Mouse (Mus musculus): ENCODE measurements around the gene Ntng1. TPM values are rescaled to one million over a fixed set of nuclear protein-coding genes. Genes with fewer than 3 reads are reported as not detected.
"Not testable (repeated sequence)": the region's sequence is repeated elsewhere in the genome, so short reads cannot be mapped to it uniquely, and the experiment has no call there.

Gene Ntng1
- polyA plus RNA-seq, 1 experiment from 2014 or later, result 2.2 TPM

DNA sequence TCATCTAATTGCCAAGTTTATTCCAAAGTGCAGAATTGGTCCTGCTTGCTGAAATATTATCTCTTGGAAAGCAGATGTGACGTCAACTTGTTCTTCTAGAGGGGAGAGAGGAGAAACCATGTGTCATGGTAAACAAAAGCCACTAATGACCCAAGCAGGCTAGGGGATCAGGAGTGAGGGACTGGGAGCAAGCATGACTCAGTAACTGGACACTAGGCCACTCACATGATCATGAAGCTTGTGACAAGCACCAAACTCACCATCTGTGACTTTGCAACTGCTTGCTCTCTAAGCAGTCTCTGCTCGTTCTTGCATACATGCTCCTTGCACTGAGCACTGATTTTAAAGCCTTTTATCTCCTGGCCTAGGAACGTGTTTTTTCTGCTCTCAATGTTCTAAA is 340.2 kb downstream of the Ntng1 start:
- Histone ChIP-seq H3K4me3 (replicated peaks) (no peak overlapping the region), H3K27ac (no peak overlapping the region), H3K27me3 (replicated peaks) (no peaks in the 10 kb centered on the region), H3K36me3 (no peaks in the 10 kb centered on the region), H3K4me2 (replicated peaks) (no peak overlapping the region), H3K9me3 (no peaks in the 10 kb centered on the region), H3K4me1 (replicated peaks) (no peaks in the 10 kb centered on the region), H3K9ac (no peak overlapping the region)
- WGBS, result 59% methylated on average over 3 of the region's 3 CpGs
- ATAC-seq, result no peak

DNA sequence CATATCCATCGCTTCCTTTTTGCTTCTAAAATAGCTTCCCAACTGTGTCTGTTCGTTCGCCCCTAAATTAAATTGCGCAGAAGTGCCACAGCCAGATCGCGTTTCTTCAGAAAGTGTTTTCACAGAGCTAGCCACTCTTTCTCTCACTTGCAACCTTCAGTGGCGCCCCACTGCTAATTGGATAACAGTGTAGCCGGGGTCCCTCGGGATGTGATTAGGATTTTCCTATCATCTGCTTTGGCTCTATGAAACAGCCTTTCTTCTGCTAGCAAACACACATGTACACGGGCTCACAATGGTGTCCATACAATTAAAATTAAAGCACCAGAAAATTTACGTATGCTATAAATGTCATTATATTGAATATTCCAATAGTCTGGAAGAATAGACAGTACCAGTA is 346.5 kb downstream of the Ntng1 start:
- no peak overlapping the region for H3K27ac ChIP-seq
- no peak overlapping the region for H3K4me2 ChIP-seq (replicated peaks)
- H3K4me1 ChIP-seq (replicated peaks), result no peaks in the 10 kb centered on the region
- no peaks in the 10 kb centered on the region for H3K27me3 ChIP-seq (replicated peaks)
- no peaks in the 10 kb centered on the region for H3K36me3 ChIP-seq
- WGBS, result 84% methylated on average over 11 of the region's 11 CpGs
- no peak overlapping the region for H3K9ac ChIP-seq
- no peaks in the 10 kb centered on the region for H3K9me3 ChIP-seq
- ATAC-seq, result no peak
- H3K4me3 ChIP-seq (replicated peaks), result no peak overlapping the region

DNA sequence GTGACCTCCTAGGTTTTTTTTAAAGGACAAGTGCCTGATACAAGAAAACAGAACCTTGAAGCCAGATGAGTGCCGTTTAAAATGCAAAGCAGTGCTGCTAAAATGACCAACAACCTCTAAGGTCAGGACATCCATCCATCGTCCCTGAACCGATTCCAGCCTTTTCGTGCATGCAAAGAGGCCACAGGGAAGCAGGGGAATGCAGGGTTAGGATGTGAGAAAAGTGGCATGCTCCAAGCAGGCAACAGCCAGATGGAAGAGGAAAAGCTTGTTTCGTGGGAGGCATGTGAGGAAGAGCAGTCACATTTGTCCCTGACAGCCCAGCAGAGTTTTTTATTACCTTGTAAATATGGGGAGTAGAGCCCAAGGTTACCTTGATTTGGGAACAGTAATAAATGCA is 360.6 kb downstream of the Ntng1 start:
- Histone ChIP-seq H3K9ac (no peak overlapping the region), H3K27ac (no peak overlapping the region), H3K4me2 (replicated peaks) (no peak overlapping the region), H3K36me3 (no peaks in the 10 kb centered on the region), H3K27me3 (replicated peaks) (no peaks in the 10 kb centered on the region), H3K9me3 (no peaks in the 10 kb centered on the region), H3K4me1 (replicated peaks) (0 out of 2 replicates have a peak, but pooled peaks cover 5% of the 10 kb centered on the region), H3K4me3 (replicated peaks) (no peak overlapping the region)
- WGBS, result 32% methylated on average over 5 of the region's 5 CpGs
- no peak for ATAC-seq

DNA sequence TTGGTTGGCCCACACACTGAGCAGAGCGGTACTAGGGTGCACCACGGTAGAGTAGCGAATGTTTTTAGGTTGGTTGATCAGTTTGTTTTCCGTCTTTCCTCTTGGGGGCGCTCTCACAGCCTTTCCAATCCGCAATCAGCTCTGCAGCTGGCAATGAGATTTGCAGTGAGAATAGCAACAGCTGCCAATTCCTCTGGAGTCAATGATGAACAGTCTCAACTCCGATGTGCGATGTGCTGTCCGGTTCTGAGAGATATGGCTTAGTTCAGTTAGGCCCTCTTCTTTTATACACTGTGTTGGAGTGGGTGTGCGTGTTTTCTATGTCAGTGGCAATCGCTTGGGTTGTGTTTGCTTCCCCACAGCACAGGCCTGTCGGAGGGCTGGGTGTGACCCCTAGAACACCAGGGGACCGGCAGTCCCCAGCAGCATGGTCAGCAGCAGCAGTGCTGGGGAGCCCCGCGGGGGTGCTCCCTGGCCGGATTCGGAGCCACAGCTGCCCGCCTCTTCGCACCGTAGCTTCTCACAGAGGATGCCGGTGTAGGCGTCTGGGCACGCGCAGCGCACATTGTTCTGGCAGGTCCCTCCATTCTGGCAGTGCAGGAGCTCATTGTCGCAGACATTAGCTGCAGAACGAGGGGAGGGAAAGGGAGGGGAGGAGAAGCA is 361.4 kb downstream of the Ntng1 start:
- WGBS, result 6% methylated on average over 27 of the region's 27 CpGs
- no peaks in the 10 kb centered on the region for H3K36me3 ChIP-seq
- H3K4me1 ChIP-seq (replicated peaks), result 0 out of 2 replicates have a peak, but pooled peaks cover 5% of the 10 kb centered on the region
- H3K27me3 ChIP-seq (replicated peaks), result no peaks in the 10 kb centered on the region
- H3K27ac ChIP-seq, result no peak overlapping the region
- H3K9ac ChIP-seq, result no peak overlapping the region; the same call in 1 of the 2 replicates
- H3K4me2 ChIP-seq (replicated peaks), result peak overlapping the region; percentile 83
- peak; percentile 79 for ATAC-seq
- no peaks in the 10 kb centered on the region for H3K9me3 ChIP-seq
- peak overlapping the region; percentile 32 for H3K4me3 ChIP-seq (replicated peaks)

DNA sequence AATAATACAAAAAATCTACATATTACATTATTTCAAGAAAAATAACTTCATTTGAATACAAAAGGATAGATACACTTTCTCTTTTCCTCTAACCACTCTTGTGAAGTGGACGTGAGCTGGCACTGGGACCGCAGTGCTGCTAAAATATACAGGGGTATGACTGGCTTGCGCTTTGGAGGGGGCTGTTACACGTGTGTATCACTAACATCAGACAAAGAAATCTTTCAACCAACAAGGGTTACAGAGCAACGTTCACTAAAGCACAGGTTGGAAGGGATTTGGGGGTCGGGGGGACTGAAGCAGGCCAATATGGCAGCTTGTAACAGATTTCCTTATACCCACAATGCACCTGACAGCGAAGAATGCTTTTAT is 361.9 kb downstream of the Ntng1 start:
- ATAC-seq, result 0 out of 2 replicates have a peak, but pooled peaks have one; percentile 6
- Histone ChIP-seq H3K4me3 (replicated peaks) (peak overlapping the region; percentile 32; the same call in 1 of the 2 replicates), H3K27ac (no peak overlapping the region)

DNA sequence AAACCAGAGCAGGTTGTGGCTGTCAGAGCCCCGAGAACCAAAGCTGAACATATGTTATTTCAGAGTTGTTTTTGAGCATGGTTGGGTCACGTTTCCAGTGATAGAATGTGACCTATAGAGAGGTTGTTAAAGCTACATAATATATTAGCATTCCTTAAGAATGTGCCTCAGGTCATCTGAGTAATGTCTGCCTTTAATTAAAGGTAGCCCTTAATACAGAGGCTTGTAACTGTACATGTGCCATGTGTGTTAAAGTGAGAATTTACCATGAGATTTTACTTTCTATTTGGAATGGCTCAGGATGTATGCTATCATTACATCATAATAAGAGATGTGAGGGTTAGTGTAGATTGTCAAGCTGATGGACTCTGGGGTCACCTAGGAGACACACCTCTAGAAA is 368.6 kb downstream of the Ntng1 start:
- Histone ChIP-seq H3K27ac (no peak overlapping the region), H3K9ac (no peak overlapping the region), H3K27me3 (replicated peaks) (no peaks in the 10 kb centered on the region), H3K4me3 (replicated peaks) (no peak overlapping the region), H3K4me1 (replicated peaks) (no peaks in the 10 kb centered on the region), H3K9me3 (no peaks in the 10 kb centered on the region), H3K36me3 (no peaks in the 10 kb centered on the region), H3K4me2 (replicated peaks) (no peak overlapping the region)
- 86% methylated on average over 2 of the region's 2 CpGs for WGBS
- no peak for ATAC-seq

More for the DNA sequence above, 361.9 kb downstream of the Ntng1 start:
- no peak overlapping the region for H3K9ac ChIP-seq
- H3K36me3 ChIP-seq, result no peaks in the 10 kb centered on the region
- peak overlapping the region; percentile 83 for H3K4me2 ChIP-seq (replicated peaks)
- H3K27me3 ChIP-seq (replicated peaks), result no peaks in the 10 kb centered on the region
- 72% methylated on average over 7 of the region's 7 CpGs for WGBS
- 0 out of 2 replicates have a peak, but pooled peaks cover 5% of the 10 kb centered on the region for H3K4me1 ChIP-seq (replicated peaks)
- H3K9me3 ChIP-seq, result no peaks in the 10 kb centered on the region

DNA sequence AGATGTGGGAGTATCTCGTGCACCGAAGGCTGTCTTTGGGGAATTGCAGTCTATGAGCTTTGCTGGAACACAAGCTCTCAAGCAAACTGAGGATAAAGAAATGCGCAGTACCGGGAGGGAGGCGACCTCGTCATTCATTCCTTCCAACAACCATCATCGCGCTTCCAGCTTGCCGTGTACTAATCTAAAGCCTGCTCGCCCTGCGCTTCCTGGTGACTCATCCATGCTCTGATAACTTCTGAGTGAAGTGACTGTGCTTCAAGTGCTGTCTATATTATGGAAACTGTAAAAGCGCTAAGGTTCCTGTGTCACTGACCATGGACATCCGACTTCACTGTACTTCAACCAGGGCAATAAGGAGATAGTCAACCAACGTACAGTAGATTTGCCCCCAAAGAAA is 371.7 kb downstream of the Ntng1 start:
- Histone ChIP-seq H3K4me2 (replicated peaks) (no peak overlapping the region), H3K27me3 (replicated peaks) (no peaks in the 10 kb centered on the region), H3K9me3 (no peaks in the 10 kb centered on the region), H3K4me3 (replicated peaks) (no peak overlapping the region), H3K9ac (no peak overlapping the region), H3K27ac (no peak overlapping the region), H3K36me3 (no peaks in the 10 kb centered on the region), H3K4me1 (replicated peaks) (no peaks in the 10 kb centered on the region)
- no peak for ATAC-seq
- WGBS, result 85% methylated on average over 14 of the region's 14 CpGs

DNA sequence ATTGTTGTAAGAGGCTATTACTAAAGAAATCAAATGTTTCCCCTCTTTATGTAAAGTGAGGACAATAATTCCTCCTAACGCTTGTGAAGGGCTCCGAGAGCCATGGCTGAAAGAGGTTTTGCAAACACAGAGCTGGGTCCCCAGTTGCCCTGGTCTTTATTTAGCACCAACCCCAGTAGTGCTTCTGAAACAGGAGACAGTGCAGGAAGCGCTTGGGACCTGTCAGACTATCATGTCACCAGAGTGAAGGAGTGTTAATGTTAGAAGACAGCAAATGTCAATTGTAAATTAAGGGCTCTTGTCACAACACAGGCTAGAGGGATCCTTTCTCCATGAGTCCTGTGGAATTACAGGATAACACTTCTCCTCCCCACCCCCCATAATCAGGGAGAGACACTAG is 376.9 kb downstream of the Ntng1 start:
- Histone ChIP-seq H3K36me3 (no peaks in the 10 kb centered on the region), H3K4me3 (replicated peaks) (no peak overlapping the region), H3K27ac (no peak overlapping the region), H3K9me3 (no peaks in the 10 kb centered on the region), H3K4me1 (replicated peaks) (no peaks in the 10 kb centered on the region), H3K4me2 (replicated peaks) (no peak overlapping the region), H3K27me3 (replicated peaks) (no peaks in the 10 kb centered on the region), H3K9ac (no peak overlapping the region)
- no peak for ATAC-seq
- WGBS, result 88% methylated on average over 3 of the region's 3 CpGs

DNA sequence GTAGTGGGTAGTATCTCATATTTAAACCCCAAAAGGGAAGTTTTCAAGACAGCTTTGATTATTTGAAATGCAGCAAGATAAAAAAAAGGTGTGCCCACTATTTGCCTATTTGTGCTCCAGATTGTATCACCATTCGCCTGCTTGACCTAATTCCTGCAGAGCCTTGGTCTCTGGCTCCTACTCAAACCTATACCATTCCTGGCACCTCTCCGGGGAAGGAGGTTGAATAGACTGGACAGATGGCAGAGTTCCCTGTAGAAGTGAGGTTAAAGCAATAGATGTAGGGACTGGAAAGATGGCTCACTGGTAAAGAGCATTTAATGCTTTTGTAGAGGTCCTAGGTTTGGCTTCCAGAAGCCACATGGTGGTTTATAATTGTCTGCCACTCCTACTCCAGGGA is 378.2 kb downstream of the Ntng1 start:
- no peak overlapping the region for H3K4me3 ChIP-seq (replicated peaks)
- no peaks in the 10 kb centered on the region for H3K36me3 ChIP-seq
- no peak overlapping the region for H3K9ac ChIP-seq
- WGBS, result 79% methylated on average over 2 of the region's 2 CpGs
- no peaks in the 10 kb centered on the region for H3K27me3 ChIP-seq (replicated peaks)
- no peaks in the 10 kb centered on the region for H3K4me1 ChIP-seq (replicated peaks)
- no peaks in the 10 kb centered on the region for H3K9me3 ChIP-seq
- no peak for ATAC-seq
- no peak overlapping the region for H3K4me2 ChIP-seq (replicated peaks)
- no peak overlapping the region for H3K27ac ChIP-seq

DNA sequence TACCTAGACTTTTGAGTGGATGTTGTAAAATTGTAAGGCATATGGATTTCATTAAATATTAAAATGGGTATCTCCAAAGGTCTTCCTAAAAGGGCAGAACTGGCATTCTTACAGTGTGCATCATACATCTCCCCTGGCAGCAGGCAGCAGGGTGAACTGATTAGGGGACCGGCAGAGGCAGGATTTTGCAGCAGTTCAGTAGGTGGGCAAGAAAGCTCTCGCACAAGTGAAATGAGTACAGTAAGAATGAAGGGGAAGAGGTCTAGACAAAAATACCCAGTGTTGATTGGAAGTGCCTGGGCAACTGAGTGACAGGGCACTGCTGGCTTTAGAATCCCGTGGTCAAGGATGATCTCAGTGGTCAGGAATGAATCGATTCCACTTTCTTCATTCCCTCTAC is 378.7 kb downstream of the Ntng1 start:
- Histone ChIP-seq H3K4me2 (replicated peaks) (no peak overlapping the region), H3K9me3 (no peaks in the 10 kb centered on the region), H3K4me3 (replicated peaks) (no peak overlapping the region), H3K4me1 (replicated peaks) (no peaks in the 10 kb centered on the region), H3K9ac (no peak overlapping the region), H3K27me3 (replicated peaks) (no peaks in the 10 kb centered on the region), H3K27ac (no peak overlapping the region), H3K36me3 (no peaks in the 10 kb centered on the region)
- no peak for ATAC-seq
- 81% methylated on average over 4 of the region's 4 CpGs for WGBS

DNA sequence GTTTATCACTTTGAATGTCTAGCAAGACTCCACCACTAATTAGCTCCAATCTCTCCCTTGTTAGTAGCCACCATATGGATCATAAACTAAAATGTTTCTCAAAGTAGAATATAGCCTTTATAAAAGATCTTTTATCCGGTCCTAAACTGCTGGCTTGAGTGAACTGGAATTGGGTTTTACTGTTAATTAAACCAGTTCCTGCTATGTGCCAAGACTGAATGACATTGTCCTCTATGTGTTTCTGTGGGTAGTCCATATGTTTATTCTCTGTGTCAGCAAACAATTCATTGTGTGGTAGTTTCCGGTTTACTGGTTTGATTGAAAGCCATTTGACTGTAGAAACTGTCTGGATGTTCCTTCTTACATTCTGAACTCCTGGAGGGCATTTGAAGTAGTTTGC is 387.4 kb downstream of the Ntng1 start:
- H3K27ac ChIP-seq, result no peak overlapping the region
- no peaks in the 10 kb centered on the region for H3K27me3 ChIP-seq (replicated peaks)
- H3K4me2 ChIP-seq (replicated peaks), result no peak overlapping the region
- H3K9me3 ChIP-seq, result no peaks in the 10 kb centered on the region
- WGBS, result 81% methylated on average over 2 of the region's 2 CpGs
- no peaks in the 10 kb centered on the region for H3K4me1 ChIP-seq (replicated peaks)
- ATAC-seq, result no peak
- H3K9ac ChIP-seq, result no peak overlapping the region
- no peak overlapping the region for H3K4me3 ChIP-seq (replicated peaks)
- H3K36me3 ChIP-seq, result no peaks in the 10 kb centered on the region

DNA sequence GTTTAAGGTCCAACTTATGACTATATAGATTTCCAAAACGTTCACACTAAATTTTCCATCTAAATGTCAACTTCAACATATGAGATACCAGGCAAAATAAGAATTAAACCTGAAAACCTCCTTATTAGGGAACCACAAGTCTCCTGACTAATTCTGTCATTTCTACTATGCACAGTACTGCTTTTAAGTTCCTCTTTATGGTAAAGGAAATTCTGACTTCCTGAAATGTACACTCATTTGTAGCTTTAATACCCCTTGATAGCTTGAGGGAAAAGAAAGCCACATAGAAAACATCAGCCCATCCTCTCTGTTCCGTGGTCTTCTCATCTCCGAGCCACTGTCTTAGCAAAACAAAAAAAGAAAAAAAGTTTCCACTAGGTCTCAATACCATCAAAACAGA is 396.2 kb downstream of the Ntng1 start:
- H3K4me1 ChIP-seq (replicated peaks); H3K36me3 ChIP-seq; H3K9me3 ChIP-seq; H3K4me3 ChIP-seq (replicated peaks); H3K9ac ChIP-seq; H3K27me3 ChIP-seq (replicated peaks); H3K27ac ChIP-seq; ATAC-seq; H3K4me2 ChIP-seq (replicated peaks): not testable (repeated sequence)
- 75% methylated on average over 3 of the region's 3 CpGs for WGBS

DNA sequence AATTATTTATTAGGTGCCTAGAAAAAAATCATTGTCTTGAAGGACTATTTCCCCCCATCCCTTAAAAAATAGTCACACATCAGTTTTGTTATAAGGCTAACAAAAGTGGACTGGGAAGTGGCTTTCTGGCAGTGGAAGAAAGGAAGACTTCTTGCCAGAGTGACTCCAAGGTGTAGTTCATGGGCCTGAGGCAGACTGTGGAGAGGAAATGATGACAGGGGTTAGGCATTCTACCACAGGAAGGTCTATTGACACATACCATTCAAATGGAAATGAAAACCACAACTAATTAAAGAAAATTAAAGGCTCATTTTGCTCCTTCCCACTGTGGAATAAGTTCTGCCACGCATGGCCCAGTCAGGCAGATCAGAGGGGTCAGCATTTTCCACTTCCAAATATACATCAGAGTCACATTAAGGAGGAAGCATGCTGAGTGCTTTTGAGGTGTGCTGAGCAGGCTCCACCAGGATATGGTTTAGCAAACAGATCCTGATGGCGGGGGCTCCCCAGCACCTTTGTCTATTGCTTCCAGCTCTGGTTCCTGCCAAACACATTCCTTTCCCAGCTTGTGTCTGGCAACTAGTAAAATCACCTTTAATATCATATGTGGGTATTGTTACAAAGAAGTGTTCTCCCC is 403.2 kb downstream of the Ntng1 start:
- Histone ChIP-seq H3K4me3 (replicated peaks) (no peak overlapping the region), H3K9ac (no peak overlapping the region), H3K9me3 (no peaks in the 10 kb centered on the region), H3K36me3 (no peaks in the 10 kb centered on the region), H3K27ac (no peak overlapping the region), H3K4me1 (replicated peaks) (no peaks in the 10 kb centered on the region), H3K4me2 (replicated peaks) (no peak overlapping the region), H3K27me3 (replicated peaks) (no peaks in the 10 kb centered on the region)
- no peak for ATAC-seq
- WGBS, result 58% methylated on average over 2 of the region's 2 CpGs

All from intestine, embryonic 15.5 days (tissue).